Mouse (Mus musculus): ENCODE measurements around the gene Rtn4rl2. TPM values are rescaled to one million over a fixed set of nuclear protein-coding genes. Genes with fewer than 3 reads are reported as not detected.
A peak's percentile ranks its signal among the peaks of the same experiment; 100 is the strongest.

Gene Rtn4rl2
- 0.13 TPM for polyA plus RNA-seq (2012; fragmentation: generic; extraction: Trizol)

DNA sequence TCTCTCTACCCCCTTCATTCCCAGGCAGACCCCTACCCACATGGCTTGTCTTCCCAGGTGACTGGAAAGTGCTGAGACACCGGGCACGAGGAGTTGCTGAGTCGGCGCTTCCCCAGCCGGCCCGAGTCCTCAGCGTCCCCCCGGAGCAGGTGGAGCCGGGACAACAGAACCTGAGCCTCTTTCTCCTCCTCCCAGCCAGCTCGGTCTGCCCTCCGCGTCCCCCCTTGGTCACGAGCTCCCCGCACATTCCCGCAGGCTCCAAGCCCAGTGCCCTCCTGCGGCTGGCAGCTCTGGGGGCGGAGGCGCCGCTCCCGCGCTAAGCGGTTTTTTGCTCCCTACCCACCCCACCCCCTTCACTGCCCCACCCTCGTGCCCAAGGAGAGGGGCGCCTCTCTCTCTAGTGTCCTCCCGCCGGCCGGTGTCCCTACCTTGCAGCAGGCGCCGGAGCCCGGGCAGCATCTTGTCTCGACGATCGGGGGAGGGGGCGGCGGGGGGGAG lies at the start of gene Rtn4rl2:
Gene Rtn4rl2, minus strand, starts transcription at position 477 of the 498 bp plus-strand sequence.
- H3ac ChIP-seq (ENCODE audit: control insufficient read depth, insufficient read length): no peak within 1 kb of the TSS
- H3K36me3 ChIP-seq (ENCODE audit: control insufficient read depth, insufficient read depth): no peaks in the 10 kb centered on the region
- TF ChIP-seq MYOD1 (IDR thresholded peaks at IDR 0.05; ENCODE audit: control insufficient read depth in 1 of 3, insufficient read length in 2 of 3, low read depth in 2 of 3): no peak
- TF ChIP-seq TCF3 (IDR thresholded peaks at IDR 0.05; ENCODE audit: insufficient read length, low read depth): no peak
- no peak for TF ChIP-seq SRF (IDR thresholded peaks at IDR 0.05; ENCODE audit: control insufficient read depth, insufficient read length, low read depth)
- TF ChIP-seq POLR2A (IDR thresholded peaks at IDR 0.05; ENCODE audit: insufficient read length, low read depth): no peak
- TF ChIP-seq POLR2AphosphoS2 (IDR thresholded peaks at IDR 0.05; ENCODE audit: insufficient read length, low read depth): no peak
- no peak for TF ChIP-seq CEBPB (IDR thresholded peaks at IDR 0.05; ENCODE audit: insufficient read depth, poor library complexity, severe bottlenecking)
- no peaks in the 10 kb centered on the region for H3K79me2 ChIP-seq (ENCODE audit: control insufficient read depth, insufficient read depth)
- peak within 1 kb of the TSS; percentile 99 for H3K4me2 ChIP-seq (ENCODE audit: low read depth)
- peaks cover 24% of the 10 kb centered on the region for H3K27me3 ChIP-seq (ENCODE audit: control insufficient read depth, insufficient read depth, insufficient read length)
- H3K4me3 ChIP-seq: peak within 1 kb of the TSS; percentile 18

DNA sequence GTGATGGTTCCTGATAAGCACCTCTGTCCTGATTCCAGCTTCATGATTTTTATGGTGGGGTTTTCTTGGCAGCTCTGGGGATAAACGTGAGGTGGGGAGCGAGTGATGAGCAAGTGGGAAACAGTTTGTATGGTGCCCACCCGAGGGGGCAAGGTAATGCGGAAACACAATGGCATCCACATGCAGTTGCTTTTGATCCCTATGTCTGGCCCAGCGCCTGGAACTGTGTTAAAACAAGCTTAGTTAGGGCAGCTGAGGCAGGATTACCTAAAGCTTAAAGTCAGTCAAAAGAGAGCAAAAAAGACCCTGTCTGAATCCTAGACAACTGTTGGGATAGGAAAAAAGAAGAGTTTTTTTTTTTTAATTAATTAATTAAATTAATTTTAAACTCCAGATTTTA lies 48.6 kb upstream of the Rtn4rl2 start:
- H3K27me3 ChIP-seq (ENCODE audit: control insufficient read depth, insufficient read depth, insufficient read length): peaks cover 7% of the 10 kb centered on the region
- no peak overlapping the region for H3K4me3 ChIP-seq
- H3K79me2 ChIP-seq (ENCODE audit: control insufficient read depth, insufficient read depth): no peaks in the 10 kb centered on the region
- no peak overlapping the region for H3K4me2 ChIP-seq (ENCODE audit: low read depth)
- TF ChIP-seq SRF (IDR thresholded peaks at IDR 0.05; ENCODE audit: control insufficient read depth, insufficient read length, low read depth) (no peak), POLR2AphosphoS2 (IDR thresholded peaks at IDR 0.05; ENCODE audit: insufficient read length, low read depth) (no peak), E2F4 (IDR thresholded peaks at IDR 0.05; ENCODE audit: insufficient read depth) (no peak), MYOD1 (IDR thresholded peaks at IDR 0.05; ENCODE audit: control insufficient read depth in 1 of 3, insufficient read length in 2 of 3, low read depth in 2 of 3) (no peak), CEBPB (IDR thresholded peaks at IDR 0.05; ENCODE audit: insufficient read depth, poor library complexity, severe bottlenecking) (no peak), USF1 (IDR thresholded peaks at IDR 0.05; ENCODE audit: low read depth) (no peak), REST (IDR thresholded peaks at IDR 0.05; ENCODE audit: insufficient read depth, insufficient read length) (no peak), TCF3 (IDR thresholded peaks at IDR 0.05; ENCODE audit: insufficient read length, low read depth) (no peak), MYOG (IDR thresholded peaks at IDR 0.05; ENCODE audit: control insufficient read depth in 1 of 3, insufficient read depth in 1 of 3, insufficient read length in 2 of 3, low read depth in 2 of 3) (no peak), TCF12 (IDR thresholded peaks at IDR 0.05; ENCODE audit: insufficient read depth, poor library complexity, severe bottlenecking) (no peak), MAX (IDR thresholded peaks at IDR 0.05; ENCODE audit: low read depth) (no peak), POLR2A (IDR thresholded peaks at IDR 0.05; ENCODE audit: insufficient read length, low read depth) (no peak)
- H3K36me3 ChIP-seq (ENCODE audit: control insufficient read depth, insufficient read depth): no peaks in the 10 kb centered on the region
- no peak overlapping the region for H3ac ChIP-seq (ENCODE audit: control insufficient read depth, insufficient read length)

DNA sequence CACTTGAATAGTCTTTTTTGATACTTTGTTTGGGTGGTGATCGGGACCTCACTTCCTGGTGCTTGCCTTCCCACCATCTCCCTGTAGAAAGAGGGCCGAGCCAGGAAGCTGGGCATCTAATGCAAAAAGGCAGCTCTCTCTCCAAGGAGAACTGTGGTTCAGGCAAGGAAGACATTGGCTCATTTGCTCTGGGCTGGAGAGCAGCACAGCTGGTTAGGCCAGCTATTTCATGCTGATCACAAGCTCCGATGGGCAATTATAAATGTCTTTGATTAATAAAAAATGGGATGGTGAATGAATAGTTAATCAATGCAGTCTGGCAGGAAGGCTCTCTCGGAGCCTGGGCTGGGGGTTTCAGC lies 48.1 kb upstream of the Rtn4rl2 start:
- H3K27me3 ChIP-seq (ENCODE audit: control insufficient read depth, insufficient read depth, insufficient read length): peaks cover 7% of the 10 kb centered on the region
- no peak overlapping the region for H3K4me3 ChIP-seq
- no peaks in the 10 kb centered on the region for H3K36me3 ChIP-seq (ENCODE audit: control insufficient read depth, insufficient read depth)
- no peak overlapping the region for H3K4me2 ChIP-seq (ENCODE audit: low read depth)
- H3ac ChIP-seq (ENCODE audit: control insufficient read depth, insufficient read length): no peak overlapping the region
- H3K79me2 ChIP-seq (ENCODE audit: control insufficient read depth, insufficient read depth): no peaks in the 10 kb centered on the region
- TF ChIP-seq SRF (IDR thresholded peaks at IDR 0.05; ENCODE audit: control insufficient read depth, insufficient read length, low read depth) (no peak), REST (IDR thresholded peaks at IDR 0.05; ENCODE audit: insufficient read depth, insufficient read length) (no peak), USF1 (IDR thresholded peaks at IDR 0.05; ENCODE audit: low read depth) (no peak), E2F4 (IDR thresholded peaks at IDR 0.05; ENCODE audit: insufficient read depth) (no peak), TCF12 (IDR thresholded peaks at IDR 0.05; ENCODE audit: insufficient read depth, poor library complexity, severe bottlenecking) (no peak), POLR2AphosphoS2 (IDR thresholded peaks at IDR 0.05; ENCODE audit: insufficient read length, low read depth) (no peak), MYOD1 (IDR thresholded peaks at IDR 0.05; ENCODE audit: control insufficient read depth in 1 of 3, insufficient read length in 2 of 3, low read depth in 2 of 3) (no peak), MYOG (IDR thresholded peaks at IDR 0.05; ENCODE audit: control insufficient read depth in 1 of 3, insufficient read depth in 1 of 3, insufficient read length in 2 of 3, low read depth in 2 of 3) (no peak), MAX (IDR thresholded peaks at IDR 0.05; ENCODE audit: low read depth) (no peak), CEBPB (IDR thresholded peaks at IDR 0.05; ENCODE audit: insufficient read depth, poor library complexity, severe bottlenecking) (no peak)

DNA sequence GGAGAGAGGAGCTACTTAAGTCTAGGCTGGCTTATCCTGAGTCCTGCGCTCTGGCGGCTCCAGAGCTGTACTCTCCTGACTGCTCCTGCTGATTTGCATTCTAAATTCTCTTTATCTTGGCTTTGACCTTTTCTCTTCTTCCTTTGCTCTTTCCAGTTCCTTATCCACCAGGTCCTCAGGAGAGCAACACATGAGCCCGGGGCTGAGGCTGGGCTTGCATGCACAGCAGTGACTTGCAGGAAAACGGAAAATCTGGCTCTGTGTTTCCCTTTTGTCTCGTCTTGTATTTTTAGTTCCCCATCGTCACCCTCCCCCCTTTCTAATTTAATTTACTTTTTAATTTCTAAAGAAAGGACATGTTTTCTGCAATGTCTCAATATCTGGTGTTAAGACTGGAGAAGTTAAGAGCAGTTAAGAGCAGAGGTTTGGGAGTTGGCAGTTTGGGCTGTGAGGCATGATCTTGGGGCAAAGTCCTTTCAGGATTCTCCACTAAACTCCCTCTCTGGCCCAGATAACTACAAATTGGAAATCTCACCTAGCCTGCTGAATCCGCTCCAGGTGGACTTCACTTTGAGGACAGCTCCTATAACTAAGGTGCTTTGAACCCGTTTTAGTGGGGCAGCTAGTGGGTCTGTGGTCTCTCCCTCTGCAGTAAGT lies 47.6 kb upstream of the Rtn4rl2 start:
- H3ac ChIP-seq (ENCODE audit: control insufficient read depth, insufficient read length): no peak overlapping the region
- TF ChIP-seq POLR2A (IDR thresholded peaks at IDR 0.05; ENCODE audit: insufficient read length, low read depth) (no peak), E2F4 (IDR thresholded peaks at IDR 0.05; ENCODE audit: insufficient read depth) (no peak), TCF3 (IDR thresholded peaks at IDR 0.05; ENCODE audit: insufficient read length, low read depth) (no peak), MYOG (IDR thresholded peaks at IDR 0.05; ENCODE audit: control insufficient read depth in 1 of 3, insufficient read depth in 1 of 3, insufficient read length in 2 of 3, low read depth in 2 of 3) (no peak), POLR2AphosphoS2 (IDR thresholded peaks at IDR 0.05; ENCODE audit: insufficient read length, low read depth) (no peak), CEBPB (IDR thresholded peaks at IDR 0.05; ENCODE audit: insufficient read depth, poor library complexity, severe bottlenecking) (no peak), MAX (IDR thresholded peaks at IDR 0.05; ENCODE audit: low read depth) (no peak), REST (IDR thresholded peaks at IDR 0.05; ENCODE audit: insufficient read depth, insufficient read length) (no peak), MYOD1 (IDR thresholded peaks at IDR 0.05; ENCODE audit: control insufficient read depth in 1 of 3, insufficient read length in 2 of 3, low read depth in 2 of 3) (no peak), USF1 (IDR thresholded peaks at IDR 0.05; ENCODE audit: low read depth) (no peak), TCF12 (IDR thresholded peaks at IDR 0.05; ENCODE audit: insufficient read depth, poor library complexity, severe bottlenecking) (no peak), SRF (IDR thresholded peaks at IDR 0.05; ENCODE audit: control insufficient read depth, insufficient read length, low read depth) (no peak)
- H3K4me3 ChIP-seq: no peak overlapping the region
- no peaks in the 10 kb centered on the region for H3K79me2 ChIP-seq (ENCODE audit: control insufficient read depth, insufficient read depth)
- H3K4me2 ChIP-seq (ENCODE audit: low read depth): no peak overlapping the region
- peaks cover 7% of the 10 kb centered on the region for H3K27me3 ChIP-seq (ENCODE audit: control insufficient read depth, insufficient read depth, insufficient read length)
- H3K36me3 ChIP-seq (ENCODE audit: control insufficient read depth, insufficient read depth): no peaks in the 10 kb centered on the region

All from myocyte (in vitro differentiated cells).